Mouse (Mus musculus) forebrain, embryonic 10.5 days (tissue): ENCODE data around the gene Pcp4. TPM values are rescaled to one million over a fixed set of nuclear protein-coding genes. Genes with fewer than 3 reads are reported as not detected.

Experiments used
- DNase-seq: peaks from one replicate; pipeline ENCODE4 v3.0.0-alpha.2; 2017; ENCODE audit warnings: low spot score; ENCODE audit errors: extremely low spot score
- H3K27ac ChIP-seq: fragments of 300-500 bp; sonication (generic); 2 replicates; pipeline ENCODE4 v1.5.1; 2016; ENCODE audit warnings: mild to moderate bottlenecking
- H3K27me3 ChIP-seq: fragments of 300-500 bp; sonication (generic); 2 replicates; pipeline ENCODE4 v1.6.1; 2016; ENCODE audit warnings: mild to moderate bottlenecking; ENCODE audit not compliant: poor library complexity, severe bottlenecking
- H3K36me3 ChIP-seq: fragments of 300-500 bp; sonication (generic); replicated peaks from 2 replicates; pipeline ENCODE4 v1.6.1; 2016; ENCODE audit warnings: mild to moderate bottlenecking, moderate library complexity
- H3K4me1 ChIP-seq: fragments of 300-500 bp; sonication (generic); 2 replicates; pipeline ENCODE4 v1.6.1; 2016
- H3K4me3 ChIP-seq: fragments of 300-500 bp; sonication (generic); 2 replicates; pipeline ENCODE4 v1.5.1; 2016; ENCODE audit warnings: mild to moderate bottlenecking, moderate library complexity
- H3K9me3 ChIP-seq: fragments of 300-500 bp; sonication (generic); 2 replicates; pipeline ENCODE4 v1.6.1; 2016; ENCODE audit warnings: mild to moderate bottlenecking, moderate library complexity
- WGBS: fragments of 180-500 bp; shearing (Covaris S2); methylation state at CpG from one replicate; pipeline ENCODE4 v1.1.7; 2016; 5-methylcytosine and 5-hydroxymethylcytosine counted together
- polyA plus RNA-seq: library from polyadenylated mRNA; unstranded; fragments of >200 nt; fragmentation: Nextera tagmentation; extraction: Ambion mirVana; gene quantifications from 2 replicates; pipeline ENCODE4 v1.2.1, GENCODE M21; 2016

Pcp4 gene
- polyA plus RNA-seq, 1 experiment from 2014 or later, result 4.3 TPM

DNA sequence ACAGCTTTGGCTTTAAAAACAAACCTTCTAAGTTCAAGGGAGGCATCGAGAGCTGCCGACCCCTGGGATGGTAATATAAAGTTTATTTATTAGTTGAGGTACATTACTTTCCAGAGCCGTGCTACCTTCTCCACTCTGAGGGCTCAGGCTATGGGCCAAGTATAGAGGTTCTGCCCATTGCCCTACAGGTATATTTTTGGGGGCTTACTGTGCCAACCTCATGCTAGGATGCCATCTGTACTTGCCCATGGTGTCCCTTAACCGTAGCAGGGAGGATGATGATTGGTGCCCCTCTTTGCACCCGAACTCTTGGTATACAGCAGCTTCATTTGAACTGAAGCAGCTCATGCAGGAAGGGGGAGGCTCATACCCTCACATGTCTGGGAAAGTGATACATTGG is 9.8 kb upstream of the Pcp4 start:
- Histone ChIP-seq H3K4me3 (no peak overlapping the region), H3K36me3 (no peaks in the 10 kb centered on the region), H3K4me1 (no peaks in the 10 kb centered on the region), H3K27ac (no peak overlapping the region), H3K27me3 (no peaks in the 10 kb centered on the region), H3K9me3 (no peaks in the 10 kb centered on the region)
- 92% methylated on average over 5 of the region's 5 CpGs for WGBS
- DNase-seq, result no peak

DNA sequence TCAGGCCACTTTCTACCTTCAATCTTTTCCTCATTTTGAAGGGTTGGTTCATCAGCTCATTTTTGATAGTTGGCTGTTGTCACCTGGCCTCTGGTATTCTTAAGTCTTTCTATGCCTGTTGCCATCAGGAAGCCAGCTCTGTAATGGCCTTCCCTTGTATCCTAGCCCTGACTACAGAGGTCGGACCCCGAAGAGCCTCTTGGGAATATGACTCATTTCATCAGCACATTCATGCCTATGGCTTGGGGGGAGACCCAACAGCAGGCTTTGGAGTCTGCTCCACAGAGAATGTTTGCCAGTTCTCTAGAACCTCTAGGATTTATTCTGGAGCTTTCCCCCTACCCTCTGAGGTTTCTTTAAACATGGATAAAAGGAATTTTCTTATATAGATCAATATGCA is 8.1 kb upstream of the Pcp4 start:
- 87% methylated on average over 2 of the region's 2 CpGs for WGBS
- no peak overlapping the region for H3K4me3 ChIP-seq

DNA sequence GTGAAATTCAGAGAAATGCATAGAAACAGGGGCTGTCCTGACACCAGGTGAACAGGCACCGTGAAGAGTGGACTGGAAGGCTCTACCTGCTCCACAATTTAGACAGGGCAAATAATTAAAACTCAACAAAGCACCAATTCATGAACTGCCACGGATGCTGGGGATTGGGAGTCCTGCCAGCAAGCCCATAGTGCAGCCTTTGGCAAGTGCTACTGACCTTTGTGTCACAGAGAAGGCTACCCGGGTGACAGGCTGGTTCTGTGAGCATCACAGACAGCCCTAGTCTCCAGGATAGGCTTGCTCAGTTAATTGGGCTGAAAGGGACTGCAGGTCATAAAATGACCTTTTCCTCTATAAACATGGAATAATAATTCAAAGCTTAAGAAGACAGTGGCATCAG is 6.6 kb upstream of the Pcp4 start:
- no peak for DNase-seq
- Histone ChIP-seq H3K27ac (no peak overlapping the region), H3K4me3 (no peak overlapping the region), H3K4me1 (no peaks in the 10 kb centered on the region), H3K9me3 (no peaks in the 10 kb centered on the region), H3K27me3 (no peaks in the 10 kb centered on the region), H3K36me3 (no peaks in the 10 kb centered on the region)
- 74% methylated on average over 3 of the region's 3 CpGs for WGBS

More for the DNA sequence above, 8.1 kb upstream of the Pcp4 start:
- DNase-seq, result no peak
- H3K36me3 ChIP-seq, result no peaks in the 10 kb centered on the region
- no peaks in the 10 kb centered on the region for H3K9me3 ChIP-seq
- no peak overlapping the region for H3K27ac ChIP-seq
- no peaks in the 10 kb centered on the region for H3K27me3 ChIP-seq
- no peaks in the 10 kb centered on the region for H3K4me1 ChIP-seq

DNA sequence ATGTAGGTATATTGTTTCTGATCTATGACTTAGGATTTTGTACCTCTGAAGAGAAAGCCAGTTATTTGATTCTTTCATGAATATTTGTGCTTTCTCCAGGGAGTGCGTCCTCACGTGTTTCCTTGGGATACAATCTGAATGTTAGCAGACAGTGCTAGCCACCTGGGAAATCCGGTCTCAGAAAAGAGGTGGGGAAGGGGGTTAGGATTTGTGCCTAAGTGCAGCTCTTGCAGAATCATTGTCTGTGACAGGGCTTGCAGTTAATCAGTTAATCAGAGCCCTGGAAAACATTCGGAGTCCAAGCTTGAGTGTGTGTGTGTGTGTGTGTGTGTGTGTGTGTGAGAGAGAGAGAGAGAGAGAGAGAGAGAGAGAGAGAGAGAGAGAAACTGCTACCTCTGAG is 605 bp downstream of the Pcp4 start:
- H3K4me1 ChIP-seq, result peaks cover 12% of the 10 kb centered on the region
- H3K27ac ChIP-seq, result no peak overlapping the region
- no peak for DNase-seq
- no peaks in the 10 kb centered on the region for H3K9me3 ChIP-seq
- no peaks in the 10 kb centered on the region for H3K36me3 ChIP-seq
- WGBS, result 67% methylated on average over 4 of the region's 4 CpGs
- H3K27me3 ChIP-seq, result no peaks in the 10 kb centered on the region; the same call in 1 of the 2 replicates
- no peak overlapping the region for H3K4me3 ChIP-seq

DNA sequence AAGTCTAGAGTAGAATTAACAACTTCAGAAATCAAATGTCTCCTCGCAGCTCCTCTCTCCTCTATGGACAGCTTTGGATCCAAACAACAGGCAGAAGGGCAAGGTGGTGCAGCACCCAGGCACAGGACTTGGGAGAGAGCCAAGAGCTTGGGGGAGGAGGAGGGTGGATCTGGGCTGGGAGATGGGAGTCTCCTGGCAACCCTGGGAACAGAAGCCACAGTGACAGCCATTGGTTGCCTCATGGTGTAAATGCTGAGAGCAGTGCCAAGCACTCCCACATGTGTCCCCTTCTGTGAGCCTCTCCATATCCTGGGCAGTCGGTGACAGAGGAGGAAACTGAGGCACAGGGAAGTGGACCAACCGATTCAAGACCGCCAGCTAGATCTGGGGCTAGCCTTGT is 1.3 kb downstream of the Pcp4 start:
- H3K4me3 ChIP-seq, result no peak overlapping the region
- H3K27me3 ChIP-seq, result no peaks in the 10 kb centered on the region; the same call in 1 of the 2 replicates
- no peaks in the 10 kb centered on the region for H3K9me3 ChIP-seq
- no peak for DNase-seq
- H3K4me1 ChIP-seq, result peaks cover 12% of the 10 kb centered on the region
- H3K36me3 ChIP-seq, result no peaks in the 10 kb centered on the region
- H3K27ac ChIP-seq, result no peak overlapping the region
- WGBS, result 89% methylated on average over 4 of the region's 4 CpGs

DNA sequence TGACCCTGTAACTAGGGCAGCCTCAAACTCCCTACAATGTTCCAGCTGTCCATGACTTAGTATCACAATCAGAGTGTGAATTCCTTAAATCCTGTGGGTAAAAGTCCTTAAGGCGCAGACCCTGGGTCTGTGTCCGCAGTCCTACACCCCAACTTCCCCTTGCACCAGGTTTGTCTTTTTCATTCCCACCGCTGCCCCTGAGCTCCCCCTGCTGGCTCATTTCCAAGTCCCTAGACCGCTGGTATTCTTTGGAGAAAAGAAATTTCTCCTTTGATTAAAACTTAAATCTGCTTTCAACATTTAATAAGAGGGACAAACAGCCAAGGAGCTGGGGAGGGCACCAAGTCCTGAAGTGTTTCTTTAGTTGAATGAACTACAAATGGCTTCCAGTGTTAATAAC is 2.2 kb downstream of the Pcp4 start:
- H3K27ac ChIP-seq, result no peak overlapping the region
- H3K36me3 ChIP-seq, result no peaks in the 10 kb centered on the region
- 57% methylated on average over 4 of the region's 4 CpGs for whole genome bisulfite sequencing
- no peaks in the 10 kb centered on the region; the same call in 1 of the 2 replicates for H3K27me3 ChIP-seq
- H3K4me3 ChIP-seq, result no peak overlapping the region
- H3K9me3 ChIP-seq, result no peaks in the 10 kb centered on the region
- peaks cover 12% of the 10 kb centered on the region for H3K4me1 ChIP-seq
- DNase-seq, result no peak

DNA sequence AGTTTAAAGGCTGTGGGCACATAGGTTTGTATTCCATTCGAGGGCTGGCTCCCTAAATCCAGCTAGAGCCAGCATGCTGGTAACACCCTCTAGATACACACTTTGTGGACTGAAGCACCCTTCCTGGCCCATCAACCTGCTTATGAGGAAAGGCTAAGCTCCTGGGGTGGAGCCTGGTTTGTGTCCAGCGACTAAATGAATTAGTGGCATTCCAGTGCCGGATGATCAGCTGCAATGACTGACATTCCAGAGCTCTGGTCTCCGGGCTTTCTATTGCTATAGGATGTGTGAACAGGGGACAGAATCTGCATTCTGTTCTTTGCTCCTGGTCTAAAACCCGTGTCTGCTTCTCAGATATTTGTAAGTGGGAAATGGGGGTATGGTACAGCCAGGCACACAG is 5.0 kb downstream of the Pcp4 start:
- 46% methylated on average over 5 of the region's 5 CpGs for WGBS
- no peak for DNase-seq
- no peak overlapping the region for H3K27ac ChIP-seq

DNA sequence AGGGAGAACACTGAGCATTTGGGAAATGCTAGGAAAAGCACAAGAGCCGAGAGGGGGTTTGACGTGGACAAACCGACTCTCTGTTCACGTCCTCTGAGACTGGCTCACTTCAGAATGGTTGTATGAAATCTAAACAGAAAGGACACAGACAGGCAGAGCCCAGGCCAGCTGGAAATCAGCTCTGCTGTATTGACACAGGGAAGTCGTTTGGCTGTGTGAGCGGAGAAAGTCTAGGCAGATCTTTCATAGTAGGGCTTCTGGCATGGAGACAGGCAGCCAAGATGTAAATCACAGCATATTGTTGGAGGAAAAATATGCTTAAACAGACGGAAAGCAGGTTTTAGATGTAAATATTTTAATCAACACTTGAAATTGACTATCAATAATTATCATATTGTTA is 5.4 kb downstream of the Pcp4 start:
- H3K4me1 ChIP-seq, result peaks cover 8% of the 10 kb centered on the region
- H3K4me3 ChIP-seq, result no peak overlapping the region
- H3K9me3 ChIP-seq, result no peaks in the 10 kb centered on the region
- 77% methylated on average over 7 of the region's 7 CpGs for WGBS
- no peak overlapping the region for H3K27ac ChIP-seq
- no peaks in the 10 kb centered on the region; the same call in 1 of the 2 replicates for H3K27me3 ChIP-seq
- no peaks in the 10 kb centered on the region for H3K36me3 ChIP-seq
- no peak for DNase-seq

More for the DNA sequence above, 5.0 kb downstream of the Pcp4 start:
- H3K36me3 ChIP-seq, result no peaks in the 10 kb centered on the region
- H3K9me3 ChIP-seq, result no peaks in the 10 kb centered on the region
- peaks cover 11% of the 10 kb centered on the region for H3K4me1 ChIP-seq
- no peaks in the 10 kb centered on the region; the same call in 1 of the 2 replicates for H3K27me3 ChIP-seq
- no peak overlapping the region for H3K4me3 ChIP-seq

DNA sequence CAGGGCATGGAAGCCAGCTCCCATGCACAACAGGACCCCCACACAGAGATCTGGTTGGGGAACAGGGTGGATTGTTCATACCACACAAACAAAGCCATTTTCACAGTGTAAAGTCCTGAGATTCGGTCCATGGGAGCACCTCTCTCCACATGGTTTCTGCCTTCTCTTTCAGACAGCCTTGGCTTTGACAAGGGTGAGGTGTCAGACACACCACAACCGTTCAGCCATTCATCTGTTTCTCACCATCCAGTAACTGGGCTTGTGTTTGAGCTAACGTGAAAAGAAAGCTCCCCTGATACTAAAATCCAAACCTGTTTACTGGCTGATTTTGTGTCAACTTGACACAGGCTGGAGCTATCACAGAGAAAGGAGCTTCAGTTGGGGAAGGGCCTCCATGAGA is 6.8 kb downstream of the Pcp4 start:
- Histone ChIP-seq H3K36me3 (no peaks in the 10 kb centered on the region), H3K27me3 (no peaks in the 10 kb centered on the region), H3K4me1 (peaks cover 8% of the 10 kb centered on the region), H3K9me3 (no peaks in the 10 kb centered on the region), H3K4me3 (no peak overlapping the region), H3K27ac (no peak overlapping the region)
- WGBS, result 83% methylated on average over 3 of the region's 3 CpGs
- DNase-seq, result no peak

DNA sequence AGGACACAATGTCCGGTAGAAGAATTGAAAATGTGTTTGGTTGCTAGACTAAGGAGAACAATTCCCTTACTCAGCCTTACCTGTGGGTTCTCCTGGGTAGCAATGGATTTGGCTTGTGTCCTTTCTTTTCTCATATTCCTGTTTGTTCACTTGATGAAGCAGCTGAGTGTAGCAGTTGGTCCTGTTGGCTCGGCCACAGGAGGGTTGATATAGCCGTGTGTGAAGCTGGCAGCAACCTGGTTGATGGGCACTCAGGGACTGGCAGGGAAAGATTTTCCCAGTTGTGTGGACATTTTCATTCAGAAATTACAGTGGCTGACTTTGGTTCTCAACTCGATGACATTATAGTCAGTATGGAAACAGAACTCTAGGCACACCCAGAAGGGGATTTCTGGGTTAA is 14.4 kb downstream of the Pcp4 start:
- 97% methylated on average over 4 of the region's 4 CpGs for WGBS
- Histone ChIP-seq H3K4me1 (no peaks in the 10 kb centered on the region), H3K9me3 (no peaks in the 10 kb centered on the region), H3K27ac (no peak overlapping the region), H3K4me3 (no peak overlapping the region), H3K36me3 (no peaks in the 10 kb centered on the region), H3K27me3 (no peaks in the 10 kb centered on the region)
- DNase-seq, result no peak

DNA sequence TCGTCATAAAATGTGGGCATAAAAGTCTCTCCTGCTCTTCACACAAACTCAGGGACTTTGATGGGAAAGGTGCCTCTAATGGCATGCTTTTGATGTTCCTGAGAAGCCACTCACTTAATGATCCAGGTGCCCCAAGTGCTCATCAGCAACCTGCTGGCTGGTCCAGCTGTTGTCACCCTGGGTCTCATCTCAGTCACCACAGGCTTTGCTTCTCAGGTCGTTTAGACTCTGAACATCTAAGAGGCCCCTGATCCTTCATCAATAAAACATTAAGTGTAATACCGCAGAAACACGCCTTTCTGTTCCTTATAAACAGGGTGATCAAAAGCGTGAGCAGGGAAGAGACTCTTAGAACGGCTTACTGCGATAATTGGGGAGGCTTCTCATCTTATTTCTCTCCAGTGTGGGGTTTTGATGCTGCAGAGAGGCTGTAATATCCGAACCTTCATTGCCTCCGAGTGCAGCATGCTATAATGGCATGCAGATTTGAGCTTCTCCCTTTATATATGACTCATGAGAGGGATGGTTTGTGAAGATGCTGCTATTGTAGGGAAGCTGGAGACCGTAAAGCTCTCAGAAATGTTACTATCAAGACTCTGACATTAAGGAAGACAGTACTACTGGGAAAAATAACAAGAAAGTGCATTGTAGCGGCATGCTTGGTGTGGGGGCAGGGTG is 19.7 kb downstream of the Pcp4 start:
- Histone ChIP-seq H3K4me1 (no peaks in the 10 kb centered on the region), H3K27ac (no peak overlapping the region), H3K9me3 (no peaks in the 10 kb centered on the region), H3K4me3 (no peak overlapping the region), H3K27me3 (no peaks in the 10 kb centered on the region), H3K36me3 (no peaks in the 10 kb centered on the region)
- no peak for DNase-seq
- WGBS, result 86% methylated on average over 11 of the region's 11 CpGs

DNA sequence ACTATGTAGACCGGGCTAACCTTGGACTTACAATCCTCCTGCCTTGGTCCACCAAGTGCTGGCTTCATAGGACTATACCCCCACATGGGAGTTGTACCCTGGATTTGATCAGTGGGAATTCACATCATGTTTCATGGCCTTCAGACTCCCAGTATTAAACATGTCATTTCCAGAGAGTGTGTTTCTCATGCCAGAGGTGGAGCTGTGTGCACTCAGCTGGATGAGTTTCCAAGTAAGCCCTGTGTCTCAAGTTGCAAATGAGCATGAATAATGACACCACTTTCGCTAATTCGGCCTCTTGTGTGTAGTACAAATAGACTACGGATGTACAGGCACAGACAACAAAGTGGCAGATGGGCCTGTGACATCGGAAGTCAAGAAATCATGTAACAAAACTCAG is 20.6 kb downstream of the Pcp4 start:
- no peaks in the 10 kb centered on the region for H3K27me3 ChIP-seq
- 87% methylated on average over 5 of the region's 5 CpGs for WGBS

DNA sequence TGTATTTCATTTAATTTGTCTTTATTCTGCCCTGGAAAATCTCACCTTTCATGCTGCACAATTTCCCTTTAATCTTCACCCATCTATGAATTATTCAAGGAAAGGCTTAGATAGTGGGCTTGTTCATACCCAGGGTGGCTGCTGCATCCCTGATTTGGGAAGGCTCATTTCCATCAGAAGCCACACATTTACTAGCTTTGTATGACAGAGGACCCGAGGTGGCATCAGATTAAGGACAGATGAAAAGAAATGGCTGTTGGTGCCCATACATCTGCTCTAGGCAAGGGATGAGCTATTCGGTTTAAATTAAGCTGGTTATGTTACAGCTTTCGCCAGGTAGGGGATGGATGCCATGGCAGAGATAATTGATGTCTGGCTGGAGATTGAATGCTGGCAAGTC is 24.1 kb downstream of the Pcp4 start:
- H3K27me3 ChIP-seq, result no peaks in the 10 kb centered on the region
- H3K36me3 ChIP-seq, result no peaks in the 10 kb centered on the region
- no peak overlapping the region for H3K27ac ChIP-seq
- no peak overlapping the region for H3K4me3 ChIP-seq
- no peak for DNase-seq
- 85% methylated on average over 3 of the region's 3 CpGs for WGBS
- H3K4me1 ChIP-seq, result no peaks in the 10 kb centered on the region
- H3K9me3 ChIP-seq, result no peaks in the 10 kb centered on the region

More for the DNA sequence above, 20.6 kb downstream of the Pcp4 start:
- H3K4me3 ChIP-seq, result no peak overlapping the region
- H3K27ac ChIP-seq, result no peak overlapping the region
- no peaks in the 10 kb centered on the region for H3K9me3 ChIP-seq
- DNase-seq, result no peak
- H3K36me3 ChIP-seq, result no peaks in the 10 kb centered on the region
- H3K4me1 ChIP-seq, result no peaks in the 10 kb centered on the region

DNA sequence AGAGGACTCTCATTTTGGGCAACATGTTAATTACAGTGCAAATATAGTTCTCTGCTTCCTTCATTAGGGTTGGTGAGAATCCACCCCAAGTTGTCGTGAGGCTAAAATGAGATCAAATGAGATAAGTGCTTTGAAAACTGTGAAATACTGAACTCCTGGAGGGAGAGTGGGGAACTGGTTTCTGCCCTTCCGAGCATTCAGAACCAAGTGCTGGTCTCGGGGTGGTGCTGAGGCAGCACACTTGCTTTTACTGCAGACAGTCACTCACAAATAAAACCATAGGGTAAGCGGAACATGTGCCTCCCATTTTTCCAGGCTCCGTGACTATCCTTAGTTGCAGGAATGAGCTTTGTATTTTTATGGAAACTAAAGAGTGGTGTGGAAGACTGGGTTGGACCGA is 26.7 kb downstream of the Pcp4 start:
- 81% methylated on average over 6 of the region's 6 CpGs for WGBS
- no peaks in the 10 kb centered on the region for H3K36me3 ChIP-seq
- no peak for DNase-seq
- H3K4me3 ChIP-seq, result no peak overlapping the region
- peaks cover 5% of the 10 kb centered on the region; the same call in 1 of the 2 replicates for H3K4me1 ChIP-seq
- no peaks in the 10 kb centered on the region for H3K9me3 ChIP-seq
- peaks cover 4% of the 10 kb centered on the region for H3K27me3 ChIP-seq
- H3K27ac ChIP-seq, result no peak overlapping the region
